Mouse (Mus musculus) forelimb bud, embryonic 11.5 days (tissue): ENCODE results near the gene Vti1a.

Experiments
- DNase-seq: peaks from one replicate; pipeline ENCODE4 v3.0.0-alpha.2; 2012; ENCODE audit warnings: low read depth, low spot score

The Vti1a gene

DNA sequence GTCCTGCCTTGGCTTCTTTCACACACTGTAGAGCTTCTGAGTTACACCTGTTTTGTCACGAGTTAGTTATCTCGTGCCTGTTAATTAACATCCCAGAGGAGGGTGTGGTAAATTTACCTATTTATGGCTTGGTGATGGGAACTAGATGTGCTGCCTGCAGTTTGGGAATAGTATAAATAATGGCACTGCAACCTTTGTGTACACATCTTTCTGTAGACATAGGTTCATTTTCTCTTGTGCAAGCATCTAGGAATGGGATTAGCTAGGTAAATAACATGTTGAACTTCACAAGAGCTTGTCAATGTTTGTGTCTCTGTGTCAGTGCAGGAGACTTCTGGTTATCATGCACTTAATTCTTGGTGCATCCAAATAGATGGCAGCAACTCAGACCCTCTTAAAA, 204.1 kb downstream of the Vti1a start:
- DNase-seq, result no peak

DNA sequence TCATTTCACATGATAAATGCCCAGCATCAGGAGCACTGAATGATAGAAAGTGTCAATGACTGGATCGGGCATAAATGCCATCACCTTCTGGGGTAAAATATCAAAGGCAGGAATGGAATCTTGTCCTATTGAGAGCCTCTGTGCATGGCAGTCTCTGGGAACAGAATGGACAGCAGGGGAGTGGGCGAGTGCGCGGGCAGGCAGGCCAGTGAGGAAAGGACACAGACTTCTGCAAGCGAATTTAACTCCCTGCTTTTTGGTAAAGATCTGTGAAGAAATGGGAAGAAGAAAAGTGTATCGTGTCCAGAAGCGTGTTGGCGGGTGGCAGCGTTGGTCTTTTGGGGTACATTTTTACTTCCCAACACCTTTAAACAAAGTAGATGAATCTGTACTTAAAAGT, 207.2 kb downstream of the Vti1a start:
- no peak for DNase-seq

DNA sequence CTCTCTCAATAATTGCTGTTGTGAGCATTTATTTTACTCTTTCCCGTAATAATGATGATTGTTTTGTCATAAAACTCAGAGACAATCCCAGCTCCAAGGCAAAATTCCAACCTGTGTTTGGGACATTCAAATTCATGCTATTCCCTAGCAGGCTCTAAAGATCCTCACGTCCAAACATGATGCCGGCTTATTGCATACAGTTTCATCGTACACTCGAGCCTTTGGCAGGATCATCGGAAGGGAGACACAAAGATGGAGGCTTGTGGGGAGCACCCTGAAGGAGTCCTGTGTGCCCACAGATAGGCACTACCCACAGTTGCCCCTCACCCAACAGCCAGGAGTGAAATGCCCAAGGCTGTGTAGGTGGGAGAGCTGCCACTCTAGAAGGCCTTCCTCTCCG, 208.3 kb downstream of the Vti1a start:
- no peak for DNase-seq

DNA sequence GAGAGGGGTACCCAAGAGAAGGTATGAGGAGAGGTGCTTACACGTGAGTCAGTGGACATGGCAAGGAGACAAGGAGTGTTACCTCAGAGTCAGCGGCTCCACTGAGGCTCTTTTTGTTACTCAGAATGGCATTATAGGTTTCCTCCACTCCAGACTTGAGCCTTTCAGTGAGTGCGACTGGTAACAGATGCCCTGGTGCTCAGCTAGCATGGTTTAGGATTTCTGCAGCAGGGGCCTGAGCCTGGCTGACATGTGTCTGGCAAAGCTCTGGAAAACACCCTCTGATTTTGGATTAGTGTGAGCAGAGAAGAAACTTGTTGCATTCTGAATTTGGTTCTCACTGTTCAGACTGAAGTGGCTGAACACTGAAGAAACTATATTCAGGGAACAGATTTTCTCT, 209.0 kb downstream of the Vti1a start:
- peak; percentile 69 for DNase-seq

- DNase-seq, result peak; percentile 72
Observed at GRCm38 (mm10) chr19:55526717-55527235, 210.7 kb downstream of the Vti1a start.

- no peak for DNase-seq
Observed at GRCm38 (mm10) chr19:55530041-55530440, 213.9 kb downstream of the Vti1a start.

- no peak for DNase-seq
Observed at GRCm38 (mm10) chr19:55532681-55533080, 216.6 kb downstream of the Vti1a start.

GRCm38 (mm10) chr19:55536273-55536937, 220.3 kb downstream of the Vti1a start:
- DNase-seq, result no peak

DNA sequence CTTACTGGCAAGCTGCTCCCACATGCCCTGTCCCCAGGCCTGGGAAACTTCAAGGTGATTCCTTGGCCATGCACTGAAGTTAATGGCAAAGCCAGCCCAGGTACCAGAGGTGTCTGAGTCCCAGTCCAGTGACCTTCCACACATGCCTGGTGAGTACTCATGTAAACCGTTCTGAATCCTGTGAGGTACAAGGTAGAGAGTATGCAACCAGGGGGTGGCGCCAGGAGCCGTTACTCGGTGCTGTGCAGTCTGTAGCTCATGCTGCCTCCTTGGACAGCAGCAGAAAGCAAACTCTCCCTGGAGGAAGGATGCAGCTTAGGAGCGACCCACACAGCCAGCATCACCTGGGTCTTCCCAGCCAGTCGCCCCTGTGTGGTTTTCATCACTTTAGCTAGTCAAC, 221.6 kb downstream of the Vti1a start:
- DNase-seq, result no peak

DNA sequence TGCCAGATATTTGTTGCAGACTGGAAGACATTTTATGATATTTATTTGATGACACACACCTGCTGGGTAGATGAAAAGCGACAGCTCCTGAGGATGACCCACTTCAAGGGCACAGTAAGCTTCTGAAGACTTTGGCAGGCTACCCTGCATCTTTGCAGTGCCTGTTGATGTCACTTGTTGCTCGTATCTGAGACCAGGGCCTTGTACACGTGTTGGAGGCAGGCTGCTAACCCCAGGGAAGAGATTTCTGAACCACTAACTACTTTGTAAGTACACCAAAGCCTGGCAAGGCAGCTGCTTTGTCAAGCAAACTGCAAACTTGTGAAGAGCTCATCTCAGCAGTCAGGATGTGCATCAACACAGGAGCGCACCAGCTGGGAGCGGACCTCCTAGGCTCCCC, 225.5 kb downstream of the Vti1a start:
- no peak for DNase-seq

DNA sequence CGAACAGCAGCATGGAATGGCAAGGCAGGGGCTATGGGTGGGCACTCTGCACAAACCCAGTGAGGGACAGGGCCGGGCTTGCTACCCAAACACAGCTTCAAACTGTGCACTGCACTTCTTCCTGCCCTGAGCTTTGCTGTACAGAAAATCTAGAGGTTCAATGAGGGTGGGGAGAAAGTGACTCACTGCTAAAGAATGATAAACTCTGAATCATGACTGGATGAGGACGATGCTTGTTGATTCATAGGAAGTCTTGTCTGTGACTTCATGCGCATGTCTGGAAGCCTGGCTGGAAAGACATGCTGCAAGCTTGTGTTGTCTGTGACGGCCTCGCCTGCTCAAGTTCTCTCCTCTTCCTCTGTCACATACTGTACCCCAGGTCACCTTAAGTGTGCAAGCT, 226.4 kb downstream of the Vti1a start:
- DNase-seq, result no peak

- DNase-seq, result no peak
Observed at GRCm38 (mm10) chr19:55543188-55543587, 227.1 kb downstream of the Vti1a start.

DNA sequence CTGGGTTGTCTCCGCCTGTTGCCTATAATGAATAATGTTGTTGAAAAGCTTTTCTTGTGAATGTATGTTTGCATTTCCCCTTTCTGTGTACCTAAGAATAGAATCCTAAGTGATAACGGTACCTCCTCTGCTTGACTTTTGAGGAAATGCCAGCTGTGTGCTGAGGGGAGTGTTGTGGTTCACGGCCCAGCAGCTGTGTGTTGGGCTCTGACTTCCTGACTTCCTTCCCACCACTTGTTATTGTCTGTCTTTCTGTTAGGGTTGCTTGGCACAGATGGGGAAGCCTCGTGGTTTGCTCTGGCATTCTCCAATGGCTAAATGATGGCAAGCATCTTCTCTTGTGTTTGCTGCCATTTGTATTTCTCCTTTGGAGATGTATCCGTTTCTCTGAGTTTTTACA, 228.4 kb downstream of the Vti1a start:
- DNase-seq, result no peak

DNA sequence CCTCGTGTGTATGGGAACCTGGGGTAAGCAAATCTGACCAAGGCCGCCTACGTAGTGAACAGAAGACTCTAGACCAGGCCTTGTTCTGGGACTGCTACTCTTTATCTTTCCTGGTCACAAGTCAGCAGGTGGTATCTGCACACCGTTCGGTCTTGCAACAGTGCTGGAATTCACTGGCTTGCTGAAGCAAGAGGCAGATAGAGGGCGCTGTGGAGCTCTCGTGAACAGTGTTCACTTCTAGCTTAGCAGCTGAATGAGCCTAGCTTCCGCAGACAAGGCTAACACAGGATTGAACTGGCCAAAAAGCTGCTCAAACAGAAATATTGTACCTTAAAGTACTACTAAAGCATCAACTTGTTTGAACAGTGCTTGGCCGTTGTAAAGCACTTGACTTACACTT, 229.4 kb downstream of the Vti1a start:
- DNase-seq, result peak; percentile 87

- no peak for DNase-seq
Observed at GRCm38 (mm10) chr19:55546009-55546528, 230.0 kb downstream of the Vti1a start.

- no peak for DNase-seq
Observed at GRCm38 (mm10) chr19:55548206-55548605, 232.1 kb downstream of the Vti1a start.

DNA sequence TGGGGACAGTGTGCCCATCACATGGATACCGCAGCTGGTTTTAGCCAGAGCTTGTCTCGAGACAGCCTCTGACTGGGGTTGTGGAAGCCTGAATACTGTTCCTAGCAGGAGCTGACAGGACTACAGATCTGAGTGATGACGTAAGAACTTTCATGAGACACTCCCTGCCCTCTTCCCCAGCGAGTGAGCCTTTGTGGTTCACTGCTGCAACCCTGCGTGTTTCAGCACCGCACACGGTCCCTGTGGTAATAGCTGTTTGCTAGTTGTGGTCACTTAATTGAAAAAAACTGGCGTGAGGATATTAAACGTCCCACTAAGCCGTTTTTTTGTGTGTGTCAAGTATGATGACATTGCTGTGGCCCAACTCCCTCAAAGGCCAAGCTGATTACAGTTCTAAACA, 232.6 kb downstream of the Vti1a start:
- no peak for DNase-seq

DNA sequence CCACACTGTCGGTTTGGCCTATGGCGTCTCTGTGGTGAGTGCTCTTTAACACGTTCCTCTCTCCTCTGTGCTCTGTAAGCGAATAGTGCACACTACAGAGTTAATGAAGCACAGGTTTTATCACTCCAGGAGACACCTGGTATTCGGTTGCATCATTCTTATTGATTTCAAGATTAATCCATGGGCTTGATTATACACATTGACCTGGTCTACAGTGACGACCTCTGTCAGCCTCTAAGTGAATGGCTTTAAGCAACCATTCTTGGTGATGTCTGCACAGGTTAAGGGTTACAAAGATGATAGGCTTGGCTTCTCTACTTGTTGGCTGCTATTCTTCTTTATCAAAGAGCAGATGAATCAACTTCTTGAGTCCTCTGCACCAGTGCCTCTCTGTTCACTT, 234.1 kb downstream of the Vti1a start:
- DNase-seq, result no peak

GRCm38 (mm10) chr19:55552339-55552738, 236.2 kb downstream of the Vti1a start:
- no peak for DNase-seq

DNA sequence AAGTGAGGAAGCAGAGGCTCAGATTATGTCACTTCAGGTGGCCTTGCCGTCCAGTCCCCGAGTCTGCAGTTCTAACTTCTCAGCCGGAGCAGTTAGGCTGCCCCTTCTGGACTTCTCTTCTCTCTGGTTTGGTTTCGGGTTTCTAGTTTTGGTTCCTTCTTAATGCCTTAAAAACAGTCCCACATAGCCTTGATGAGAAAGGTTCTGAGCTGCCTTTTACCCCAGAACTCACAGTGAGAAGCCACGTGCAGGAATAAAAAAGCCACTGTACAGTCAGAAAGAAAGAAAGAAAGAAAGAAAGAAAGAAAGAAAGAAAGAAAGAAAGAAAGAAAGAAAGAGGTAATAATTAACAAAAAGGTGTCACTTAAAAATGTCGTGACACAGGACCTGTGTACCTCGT, 236.8 kb downstream of the Vti1a start:
- DNase-seq, result no peak

GRCm38 (mm10) chr19:55554295-55554694, 238.2 kb downstream of the Vti1a start:
- no peak for DNase-seq

GRCm38 (mm10) chr19:55554703-55555102, 238.6 kb downstream of the Vti1a start:
- no peak for DNase-seq

DNA sequence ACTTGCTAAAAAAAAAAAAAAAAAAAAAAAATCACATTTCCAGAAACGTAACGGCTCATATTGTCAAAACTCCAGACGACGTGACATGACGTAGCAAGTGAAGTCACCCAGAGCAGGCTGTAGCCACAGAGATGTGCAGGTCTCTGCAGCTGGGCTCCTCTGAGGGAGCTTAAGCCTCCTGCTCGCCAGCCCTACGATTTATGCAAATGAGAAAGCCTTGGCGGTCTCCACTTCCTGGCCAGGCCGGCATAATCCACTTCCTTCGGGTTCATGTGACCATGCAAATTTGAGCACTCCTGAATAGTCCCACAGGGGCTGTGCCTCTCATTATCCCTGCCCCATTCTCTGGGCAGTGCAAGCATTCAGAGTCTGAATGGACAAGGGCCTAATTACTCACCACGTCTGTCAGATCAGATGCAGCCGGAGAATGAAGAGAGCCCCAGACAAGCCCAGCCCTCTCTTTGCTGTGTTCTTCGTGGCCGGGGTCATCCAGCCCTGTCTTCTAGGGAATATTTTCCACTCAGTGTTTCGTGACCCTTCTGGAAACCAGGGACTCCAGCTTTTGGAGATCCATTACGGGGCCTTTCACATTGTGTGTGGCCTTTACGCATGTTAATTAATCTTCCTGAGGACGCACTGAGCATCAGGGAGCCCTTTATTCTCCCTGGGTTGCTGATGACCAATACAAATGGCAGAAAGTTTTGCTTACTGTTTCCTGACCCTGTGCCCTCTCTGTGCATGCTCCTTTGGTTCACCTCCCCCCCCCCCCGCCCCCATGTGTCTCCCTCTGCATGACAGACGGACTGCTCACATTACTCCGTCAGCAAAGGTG, 240.3 kb downstream of the Vti1a start:
- DNase-seq, result peak; percentile 64
